Mouse (Mus musculus) lung, postnatal 0 days (tissue): ENCODE measurements around the gene Nup62. TPM values are rescaled to one million over a fixed set of nuclear protein-coding genes. Genes with fewer than 3 reads are reported as not detected.
"Not testable (repeated sequence)": the region's sequence is repeated elsewhere in the genome, so short reads cannot be mapped to it uniquely, and the experiment has no call there.

Source experiments
- ATAC-seq: fragments of 200-750 bp; cut with Nextera tagmentation; 2 replicates; pipeline ENCODE4 v1.8.0; 2017; ENCODE audit warnings: moderate library complexity
- DNase-seq: peaks from one replicate; pipeline ENCODE4 v3.0.0-alpha.2; 2016; ENCODE audit warnings: low spot score
- H3K27ac ChIP-seq: fragments of 300-500 bp; sonication (generic); 2 replicates; pipeline ENCODE4 v1.5.1; 2014; ENCODE audit warnings: antibody characterized with exemption, mild to moderate bottlenecking, low read length, mixed read lengths
- H3K27me3 ChIP-seq: fragments of 300-500 bp; sonication (generic); replicated peaks from 2 replicates; pipeline ENCODE4 v1.6.1; 2014; ENCODE audit warnings: low read length, mixed read lengths; ENCODE audit not compliant: insufficient read depth
- H3K36me3 ChIP-seq: fragments of 300-500 bp; sonication (generic); 2 replicates; pipeline ENCODE4 v1.6.1; 2014; ENCODE audit warnings: low read length, mixed read lengths; ENCODE audit not compliant: insufficient read depth
- H3K4me1 ChIP-seq: fragments of 300-500 bp; sonication (generic); 2 replicates; pipeline ENCODE4 v1.6.1; 2014; ENCODE audit warnings: antibody characterized with exemption, low read depth, low read length, mixed read lengths; ENCODE audit not compliant: insufficient read depth
- H3K4me2 ChIP-seq: fragments of 300-500 bp; sonication (generic); replicated peaks from 2 replicates; pipeline ENCODE4 v1.6.1; 2014; ENCODE audit warnings: low read depth, mild to moderate bottlenecking, low read length, moderate library complexity, mixed read lengths
- H3K4me3 ChIP-seq: fragments of 300-500 bp; sonication (generic); 2 replicates; pipeline ENCODE4 v1.5.1; 2014; ENCODE audit warnings: low read depth, low read length
- H3K9ac ChIP-seq: fragments of 300-500 bp; sonication (generic); replicated peaks from 2 replicates; pipeline ENCODE4 v1.6.1; 2014; ENCODE audit warnings: low read depth, mild to moderate bottlenecking
- H3K9me3 ChIP-seq: fragments of 300-500 bp; sonication (generic); 2 replicates; pipeline ENCODE4 v1.6.1; 2016; ENCODE audit warnings: low read length, mixed read lengths
- CTCF ChIP-seq: IDR thresholded peaks from 2 replicates; pipeline ENCODE4 v1.5.1; 2016; ENCODE audit warnings: antibody characterized with exemption, mild to moderate bottlenecking
- EP300 ChIP-seq: IDR thresholded peaks from 2 replicates; pipeline ENCODE4 v1.6.1; 2016; ENCODE audit warnings: antibody characterized with exemption, mild to moderate bottlenecking, control low read depth
- WGBS: fragments of 180-500 bp; shearing (Covaris S2); extraction: QIAGEN DNeasy Blood & Tissue Kit; methylation state at CpG from one replicate; pipeline ENCODE4 v1.1.7; 2014; 5-methylcytosine and 5-hydroxymethylcytosine counted together
- polyA plus RNA-seq: library from polyadenylated mRNA; unstranded; fragments of >200 nt; fragmentation: Nextera tagmentation; extraction: Ambion mirVana; gene quantifications from 2 replicates; pipeline ENCODE4 v1.2.1, GENCODE M21; 2015

Gene Nup62
- polyA plus RNA-seq, 1 experiment from 2014 or later: 23.8 TPM

DNA sequence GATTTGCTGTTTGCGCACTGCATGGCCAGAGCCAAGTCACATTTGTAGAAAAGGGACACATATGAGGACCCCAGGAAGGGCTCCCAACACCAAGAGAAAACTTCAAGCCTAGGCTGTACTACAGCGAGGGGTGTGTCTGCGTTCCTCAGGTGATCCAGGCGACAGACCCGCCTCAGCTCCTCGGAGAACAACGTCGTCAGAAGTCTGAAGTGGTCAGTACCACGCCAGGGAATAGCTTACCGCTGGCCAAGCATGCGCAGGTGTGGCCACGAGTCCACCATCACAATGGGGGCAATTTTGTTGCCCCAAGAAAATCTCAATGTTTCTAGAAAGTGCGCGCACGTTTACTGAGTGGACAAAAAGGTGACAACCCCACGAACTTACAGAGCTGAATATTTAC lies 52.6 kb downstream of the Nup62 start:
- DNase-seq: peak; percentile 92
- H3K4me2 ChIP-seq: peak overlapping the region; percentile 69

GRCm38 (mm10) chr7:44868919-44869696 lies 53.2 kb downstream of the Nup62 start:
- peak overlapping the region; percentile 69 for H3K4me2 ChIP-seq
- H3K9ac ChIP-seq: peak overlapping the region; percentile 98
- H3K36me3 ChIP-seq: peaks cover 4% of the 10 kb centered on the region
- DNase-seq (peak; percentile 83), ATAC-seq (peak; percentile 51)
- peaks cover 33% of the 10 kb centered on the region for H3K4me1 ChIP-seq
- TF ChIP-seq EP300 (no peak), CTCF (peak; percentile 39)
- peak overlapping the region; percentile 100 for H3K27ac ChIP-seq
- peak overlapping the region; percentile 99 for H3K4me3 ChIP-seq
- no peaks in the 10 kb centered on the region for H3K9me3 ChIP-seq
- H3K27me3 ChIP-seq: no peaks in the 10 kb centered on the region
- under 1% methylated on average over 89 of the region's 108 CpGs for WGBS

More for the DNA sequence above, 52.6 kb downstream of the Nup62 start:
- Histone ChIP-seq H3K27me3 (no peaks in the 10 kb centered on the region), H3K36me3 (peaks cover 11% of the 10 kb centered on the region), H3K27ac (peak overlapping the region; percentile 100), H3K4me3 (peak overlapping the region; percentile 99), H3K4me1 (peaks cover 33% of the 10 kb centered on the region), H3K9me3 (no peaks in the 10 kb centered on the region), H3K9ac (peak overlapping the region; percentile 98)
- 6% methylated on average over 16 of the region's 16 CpGs for WGBS
- ATAC-seq: peak; percentile 39
- TF ChIP-seq CTCF: no peak
- TF ChIP-seq EP300: no peak

DNA sequence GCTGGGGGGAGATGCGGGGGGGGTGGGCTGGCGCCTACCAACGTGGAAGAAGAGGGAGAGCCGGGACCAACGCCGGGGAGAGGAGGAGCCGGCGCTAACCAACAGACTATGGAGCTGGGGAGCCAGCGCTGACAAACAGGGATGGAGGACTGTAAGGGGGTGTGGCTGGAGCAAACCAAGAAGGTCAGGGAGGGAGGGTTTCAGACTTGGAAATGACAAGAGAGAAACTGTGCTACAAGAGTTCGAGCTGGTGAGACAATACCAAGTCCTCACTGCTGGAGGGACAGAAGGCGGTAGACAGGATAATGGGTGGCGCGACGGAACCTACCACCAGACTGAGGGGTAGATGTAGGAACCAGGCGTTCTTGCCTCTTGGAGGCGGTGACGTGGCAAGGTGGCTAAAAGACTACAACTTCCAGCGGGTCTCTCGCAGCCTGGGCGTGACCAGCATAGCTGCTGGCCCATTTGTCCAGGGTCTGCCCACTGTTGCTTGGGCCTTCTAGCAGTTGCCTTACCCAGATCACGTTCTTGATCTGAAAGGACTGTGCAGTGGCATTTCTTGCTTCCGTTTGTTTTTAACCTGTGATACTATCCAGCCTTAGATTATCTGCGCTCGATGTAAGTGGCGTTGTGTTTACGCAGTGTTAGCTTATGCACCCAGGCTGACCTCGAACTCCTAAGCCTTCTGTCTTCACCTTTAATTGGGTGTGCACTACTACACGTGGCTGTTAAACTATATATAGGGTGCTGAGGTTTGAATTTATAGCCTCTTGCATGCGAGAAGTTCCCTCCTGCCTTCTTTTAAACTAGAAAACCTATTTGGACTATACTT lies 54.0 kb downstream of the Nup62 start, which contains the start of gene Ptov1:
Gene Ptov1 (minus strand): TSS at position 92 of the 832 bp plus-strand sequence.
- H3K4me1 ChIP-seq: peaks cover 33% of the 10 kb centered on the region
- ATAC-seq: peak; percentile 90

GRCm38 (mm10) chr7:44870614-44871013 lies 54.7 kb downstream of the Nup62 start:
- H3K27me3 ChIP-seq: no peaks in the 10 kb centered on the region
- 0 out of 2 replicates have a peak overlapping the region, but pooled peaks have one; percentile 32 for H3K9ac ChIP-seq
- no peaks in the 10 kb centered on the region for H3K9me3 ChIP-seq
- ATAC-seq (no peak), DNase-seq (no peak)
- WGBS: 81% methylated on average over 6 of the region's 6 CpGs
- peak overlapping the region; percentile 69 for H3K4me2 ChIP-seq
- H3K27ac ChIP-seq: peak overlapping the region; percentile 100
- H3K4me3 ChIP-seq: peak overlapping the region; percentile 99; the same call in 1 of the 2 replicates
- TF ChIP-seq CTCF (no peak), EP300 (no peak)
- H3K36me3 ChIP-seq: no peaks in the 10 kb centered on the region
- H3K4me1 ChIP-seq: peaks cover 29% of the 10 kb centered on the region

More for the DNA sequence above, 54.0 kb downstream of the Nup62 start, which contains the start of gene Ptov1:
- H3K27ac ChIP-seq: peak within 1 kb of the TSS; percentile 100
- WGBS: 3% methylated on average over 29 of the region's 29 CpGs
- peak within 1 kb of the TSS; percentile 69 for H3K4me2 ChIP-seq
- DNase-seq: peak; percentile 100
- H3K9ac ChIP-seq: peak within 1 kb of the TSS; percentile 98
- H3K36me3 ChIP-seq: no peaks in the 10 kb centered on the region
- H3K9me3 ChIP-seq: no peaks in the 10 kb centered on the region
- peak; percentile 19; the same call in 1 of the 2 replicates for TF ChIP-seq CTCF
- peak; percentile 79; the same call in 1 of the 2 replicates for TF ChIP-seq EP300
- H3K27me3 ChIP-seq: no peaks in the 10 kb centered on the region
- H3K4me3 ChIP-seq: peak within 1 kb of the TSS; percentile 99

GRCm38 (mm10) chr7:44871181-44871580 lies 55.3 kb downstream of the Nup62 start:
- no peak for DNase-seq
- Histone ChIP-seq H3K4me3 (no peak overlapping the region), H3K27me3 (no peaks in the 10 kb centered on the region), H3K9me3 (no peaks in the 10 kb centered on the region), H3K9ac (no peak overlapping the region), H3K27ac (no peak overlapping the region), H3K36me3 (no peaks in the 10 kb centered on the region), H3K4me1 (peaks cover 24% of the 10 kb centered on the region), H3K4me2 (no peak overlapping the region)
- WGBS: 73% methylated on average over 1 of the region's 1 CpGs
- no peak for TF ChIP-seq CTCF
- no peak for TF ChIP-seq EP300
- no peak for ATAC-seq

DNA sequence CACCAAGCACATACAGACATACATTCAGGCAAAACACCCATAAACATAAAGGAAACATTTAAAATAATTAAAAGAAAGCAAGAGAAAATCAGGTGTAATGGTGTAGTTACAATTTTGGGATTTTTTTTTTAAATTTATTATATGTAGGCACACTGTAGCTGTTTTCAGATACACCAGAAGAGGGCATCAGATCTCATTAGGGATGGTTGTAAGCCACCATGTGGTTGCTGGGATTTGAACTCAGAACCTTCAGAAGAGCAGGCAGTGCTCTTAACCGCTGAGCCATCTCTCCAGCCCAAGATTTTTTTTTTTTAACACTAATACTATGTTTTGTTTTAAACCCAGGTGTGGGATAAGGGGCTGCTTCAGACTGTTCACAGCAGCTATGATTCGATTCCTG lies 55.9 kb downstream of the Nup62 start:
- DNase-seq, H3K27me3 ChIP-seq, H3K4me3 ChIP-seq, H3K36me3 ChIP-seq, H3K27ac ChIP-seq, H3K4me2 ChIP-seq, H3K9ac ChIP-seq, H3K9me3 ChIP-seq, ATAC-seq: not testable (repeated sequence)
- 86% methylated on average over 2 of the region's 2 CpGs for WGBS
- peak; percentile 24 for TF ChIP-seq CTCF
- H3K4me1 ChIP-seq: peaks cover 19% of the 10 kb centered on the region
